Mouse (Mus musculus): ENCODE measurements at regions not wholly inside any gene's neighbourhood (a gene's known extent, or its start where the extent isn't known, plus 50 kb on each side); places are given as distances from the start of the nearest gene placed in this dataset.

DNA sequence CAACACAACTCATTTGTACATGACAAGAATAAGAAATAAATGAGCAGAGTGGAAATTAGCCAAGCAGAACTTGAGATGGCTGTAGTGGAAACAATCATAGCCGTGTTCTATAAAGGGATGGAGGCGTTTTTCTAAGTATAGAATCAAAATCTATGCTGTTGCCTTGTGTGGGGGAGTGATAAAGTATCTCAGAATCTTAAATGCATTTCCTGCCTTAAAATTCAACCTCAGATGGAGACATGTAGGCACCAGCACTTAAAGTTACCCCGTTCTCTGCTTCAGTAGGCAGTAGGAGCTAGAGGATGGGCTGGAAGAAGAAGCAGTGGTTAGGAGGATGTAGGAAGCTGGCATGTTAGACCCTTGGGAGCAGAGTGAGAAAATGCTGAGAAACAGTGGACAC, 386.7 kb downstream of the Ptprc start:
- Histone ChIP-seq H3K9me3 (replicated peaks) (no peaks in the 10 kb centered on the region), H3K4me3 (no peak overlapping the region), H3K4me1 (no peaks in the 10 kb centered on the region), H3K27me3 (ENCODE audit: low read depth, poor library complexity, severe bottlenecking) (no peaks in the 10 kb centered on the region), H3K27ac (replicated peaks) (no peak overlapping the region), H3K36me3 (no peaks in the 10 kb centered on the region)
- no peak for DNase-seq (ENCODE audit: low spot score)
- WGBS = 86% methylated on average over 3 of the region's 3 CpGs

DNA sequence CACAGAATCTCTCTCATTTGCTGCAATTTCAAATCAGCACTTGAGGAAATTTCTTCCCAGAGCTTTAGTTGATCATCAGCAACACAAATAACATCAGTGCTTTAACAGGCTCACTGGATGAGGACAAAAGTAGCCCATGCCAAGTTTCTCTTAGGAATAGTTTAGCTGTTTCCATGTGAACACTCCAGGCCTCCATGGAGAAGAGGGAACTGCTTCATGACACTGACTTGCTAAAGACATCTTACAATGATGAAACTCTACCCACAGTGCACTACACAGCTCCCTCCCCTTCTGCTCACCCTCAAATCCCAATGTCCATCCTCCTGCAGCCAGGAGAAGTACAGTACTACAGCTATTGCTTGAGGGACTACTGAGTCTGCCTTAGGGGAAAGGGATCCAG, 388.9 kb downstream of the Ptprc start:
- DNase-seq (ENCODE audit: low spot score) = no peak
- Histone ChIP-seq H3K36me3 (no peaks in the 10 kb centered on the region), H3K27ac (replicated peaks) (no peak overlapping the region)

DNA sequence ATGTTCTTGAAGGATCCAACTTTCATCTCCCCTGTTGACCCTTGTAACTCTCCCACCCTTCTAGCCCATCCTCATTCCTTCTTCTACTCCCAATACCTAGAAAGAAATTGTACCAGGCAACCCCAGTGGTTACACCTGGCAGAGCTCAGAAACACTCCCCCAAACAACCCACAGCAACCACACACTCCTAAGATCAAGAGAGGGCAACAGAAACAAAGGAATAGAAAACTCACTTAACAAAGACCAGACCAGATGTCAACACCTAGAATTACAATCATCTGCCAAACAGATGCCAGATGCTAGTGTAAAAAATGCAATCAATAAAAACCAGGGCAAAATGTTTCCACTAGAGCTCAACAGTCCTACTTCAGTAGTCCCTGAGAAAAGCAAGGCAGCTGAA, 400.9 kb downstream of the Ptprc start:
- Histone ChIP-seq H3K36me3 (no peaks in the 10 kb centered on the region), H3K27ac (replicated peaks) (no peak overlapping the region), H3K27me3 (ENCODE audit: low read depth, poor library complexity, severe bottlenecking) (no peaks in the 10 kb centered on the region), H3K9me3 (replicated peaks) (no peaks in the 10 kb centered on the region), H3K4me3 (no peak overlapping the region), H3K4me1 (no peaks in the 10 kb centered on the region)
- no peak for DNase-seq (ENCODE audit: low spot score)

More for the DNA sequence above, 388.9 kb downstream of the Ptprc start:
- no peaks in the 10 kb centered on the region for H3K9me3 ChIP-seq (replicated peaks)
- no peaks in the 10 kb centered on the region for H3K27me3 ChIP-seq (ENCODE audit: low read depth, poor library complexity, severe bottlenecking)
- no peak overlapping the region for H3K4me3 ChIP-seq
- H3K4me1 ChIP-seq = no peaks in the 10 kb centered on the region

DNA sequence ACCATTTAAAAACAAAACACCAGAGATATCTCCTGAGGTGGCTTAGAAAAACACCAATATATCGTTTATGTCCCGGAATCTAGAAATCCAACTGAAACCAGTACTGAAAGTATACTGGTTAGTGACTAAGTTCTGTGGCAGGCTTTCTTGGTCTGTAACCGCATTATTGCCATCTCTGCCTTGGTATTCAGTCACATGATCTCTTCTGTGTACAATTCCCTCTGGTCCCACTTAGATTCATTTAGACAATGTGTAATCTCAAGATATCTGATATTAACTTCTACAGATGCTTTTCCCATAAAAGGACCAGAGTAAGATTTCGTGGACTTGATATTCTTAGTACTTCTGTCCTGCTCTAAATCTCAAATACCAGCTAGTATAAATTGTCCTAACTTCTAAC, 414.7 kb downstream of the Ptprc start:
- Histone ChIP-seq H3K9me3 (replicated peaks) (no peaks in the 10 kb centered on the region), H3K27me3 (ENCODE audit: low read depth, poor library complexity, severe bottlenecking) (no peaks in the 10 kb centered on the region), H3K4me1 (no peaks in the 10 kb centered on the region), H3K4me3 (no peak overlapping the region), H3K27ac (replicated peaks) (no peak overlapping the region), H3K36me3 (no peaks in the 10 kb centered on the region)
- DNase-seq (ENCODE audit: low spot score) = no peak
- 93% methylated on average over 4 of the region's 4 CpGs for WGBS

DNA sequence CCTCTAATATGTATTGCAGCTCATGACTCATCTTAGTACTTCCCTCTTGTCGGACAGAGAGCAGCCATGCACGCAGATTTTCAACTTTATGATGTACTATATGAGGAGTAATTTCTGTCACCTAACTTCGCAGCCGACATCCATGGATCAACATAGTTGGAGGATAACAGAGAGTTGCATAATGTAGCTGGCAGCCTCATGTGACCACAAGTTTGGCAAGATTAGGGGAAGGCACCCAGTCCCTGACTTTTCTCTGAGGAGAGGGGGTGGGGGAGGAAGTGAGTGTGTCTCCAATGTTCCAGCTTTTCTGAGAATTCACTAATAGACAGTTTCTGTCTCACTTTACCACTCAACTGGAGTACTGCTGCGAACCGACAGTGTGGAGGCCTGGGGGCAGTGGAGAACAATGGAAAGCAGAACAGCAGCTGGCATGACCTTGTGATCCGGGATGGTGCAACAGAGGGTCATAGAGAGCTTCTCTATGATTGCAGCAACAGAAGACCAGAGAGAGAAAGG, 424.0 kb downstream of the Ptprc start:
- Histone ChIP-seq H3K36me3 (no peaks in the 10 kb centered on the region), H3K27me3 (ENCODE audit: low read depth, poor library complexity, severe bottlenecking) (no peaks in the 10 kb centered on the region), H3K27ac (replicated peaks) (no peak overlapping the region), H3K4me1 (no peaks in the 10 kb centered on the region), H3K4me3 (no peak overlapping the region), H3K9me3 (replicated peaks) (no peaks in the 10 kb centered on the region)
- WGBS = 86% methylated on average over 7 of the region's 7 CpGs
- DNase-seq (ENCODE audit: low spot score) = no peak

DNA sequence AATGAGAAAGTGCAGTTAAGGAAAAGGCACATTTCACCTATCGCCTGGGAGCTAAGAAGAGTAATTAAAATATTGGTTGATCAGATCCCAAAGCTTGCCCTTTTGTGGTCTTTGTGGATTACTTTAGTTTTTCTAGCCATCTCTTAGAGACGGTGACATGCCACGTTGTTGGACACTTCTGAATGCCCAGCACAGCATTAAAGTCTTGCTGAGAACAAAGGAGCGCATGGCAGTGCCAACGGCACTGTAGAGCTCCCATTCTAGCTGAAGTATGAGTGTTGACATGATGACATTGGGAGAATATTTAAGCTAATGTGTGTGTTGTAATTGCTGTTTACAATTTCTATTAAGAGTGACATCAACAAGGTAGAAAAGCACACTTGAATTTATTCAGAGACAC, 424.6 kb downstream of the Ptprc start:
- 87% methylated on average over 5 of the region's 5 CpGs for WGBS
- no peak for DNase-seq (ENCODE audit: low spot score)
- H3K4me3 ChIP-seq = no peak overlapping the region

DNA sequence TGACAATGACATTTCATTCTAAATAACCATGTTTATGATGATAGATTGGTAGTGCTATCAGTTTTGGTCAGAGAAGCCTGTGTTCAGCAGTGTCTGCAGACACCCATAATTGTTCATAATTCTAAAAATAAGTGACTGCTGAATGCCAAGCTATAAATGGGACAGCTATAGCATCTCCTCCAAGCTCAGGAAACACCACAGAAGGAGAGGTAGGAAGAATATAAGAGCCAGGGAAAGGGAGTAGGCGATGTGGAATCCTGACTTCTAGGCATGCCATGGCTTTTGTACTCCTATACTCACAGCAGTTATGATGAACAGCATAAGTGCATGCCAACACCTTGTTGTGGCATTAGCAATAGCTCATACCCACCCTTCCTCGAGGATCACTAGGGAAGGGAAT, 429.4 kb downstream of the Ptprc start:
- no peaks in the 10 kb centered on the region for H3K9me3 ChIP-seq (replicated peaks)
- no peaks in the 10 kb centered on the region for H3K4me1 ChIP-seq
- H3K4me3 ChIP-seq = no peak overlapping the region
- no peaks in the 10 kb centered on the region for H3K36me3 ChIP-seq
- H3K27ac ChIP-seq (replicated peaks) = no peak overlapping the region
- H3K27me3 ChIP-seq (ENCODE audit: low read depth, poor library complexity, severe bottlenecking) = no peaks in the 10 kb centered on the region
- 68% methylated on average over 2 of the region's 2 CpGs for WGBS
- DNase-seq (ENCODE audit: low spot score) = no peak

More for the DNA sequence above, 424.6 kb downstream of the Ptprc start:
- H3K27me3 ChIP-seq (ENCODE audit: low read depth, poor library complexity, severe bottlenecking) = no peaks in the 10 kb centered on the region
- H3K27ac ChIP-seq (replicated peaks) = no peak overlapping the region
- no peaks in the 10 kb centered on the region for H3K36me3 ChIP-seq
- H3K4me1 ChIP-seq = no peaks in the 10 kb centered on the region
- no peaks in the 10 kb centered on the region for H3K9me3 ChIP-seq (replicated peaks)

DNA sequence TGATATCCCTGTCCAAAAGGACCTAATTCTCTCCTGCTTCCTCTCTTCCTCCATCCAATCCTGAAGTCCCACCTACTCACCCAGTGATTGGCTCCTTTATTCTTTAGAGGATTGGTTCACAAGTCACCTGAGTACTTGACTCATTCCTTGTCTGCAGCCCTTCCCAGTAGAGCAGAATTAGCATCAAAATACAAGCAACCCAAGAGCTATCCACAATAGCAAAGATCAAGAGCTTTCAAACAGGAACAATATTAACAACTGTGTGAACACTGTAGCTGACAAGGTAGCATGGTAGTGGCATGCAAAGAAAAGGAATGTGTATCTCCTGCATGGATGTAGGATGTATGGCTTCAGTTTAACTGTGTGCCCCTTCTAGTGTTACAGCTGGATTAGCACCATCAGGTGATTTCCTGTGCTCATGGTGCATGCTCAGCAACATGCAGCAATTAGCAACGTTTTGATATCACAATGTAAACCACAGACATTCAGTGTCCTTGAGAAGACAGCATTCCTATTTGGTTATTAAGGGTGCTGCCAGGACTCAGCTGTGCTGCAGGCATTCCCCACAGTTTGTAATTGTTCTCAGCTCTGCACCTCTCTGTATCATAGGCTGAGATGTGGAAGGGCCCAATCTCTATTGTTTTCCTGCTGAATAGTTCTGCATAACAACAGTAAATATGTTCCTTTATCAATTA, 437.2 kb downstream of the Ptprc start:
- H3K27me3 ChIP-seq (ENCODE audit: low read depth, poor library complexity, severe bottlenecking) = no peaks in the 10 kb centered on the region
- no peak for DNase-seq (ENCODE audit: low spot score)
- WGBS = 29% methylated on average over 1 of the region's 1 CpGs
- H3K27ac ChIP-seq (replicated peaks) = no peak overlapping the region
- no peak overlapping the region for H3K4me3 ChIP-seq
- H3K9me3 ChIP-seq (replicated peaks) = no peaks in the 10 kb centered on the region
- H3K4me1 ChIP-seq = no peaks in the 10 kb centered on the region
- H3K36me3 ChIP-seq = no peaks in the 10 kb centered on the region

DNA sequence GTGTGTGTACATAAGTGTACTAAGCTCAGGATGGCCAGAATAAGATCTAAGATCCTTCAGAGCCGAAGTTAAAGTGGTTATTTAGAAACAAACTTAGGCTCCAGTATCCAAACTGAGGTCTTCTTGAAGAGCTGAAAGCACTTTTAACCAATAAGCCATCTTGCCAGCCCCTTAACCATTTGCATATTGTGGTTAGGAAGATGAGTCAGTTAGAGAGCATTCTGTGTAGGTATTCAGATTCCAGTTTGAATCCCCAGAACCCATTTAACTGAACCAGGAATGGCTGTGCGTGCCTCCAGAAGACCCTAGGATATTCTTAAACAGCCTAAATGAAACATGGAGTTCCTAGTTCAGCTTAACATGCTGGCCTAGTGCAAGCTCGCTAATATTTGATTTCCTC, 471.6 kb downstream of the Ptprc start:
- Histone ChIP-seq H3K4me3 (no peak overlapping the region), H3K4me1 (no peaks in the 10 kb centered on the region), H3K36me3 (no peaks in the 10 kb centered on the region), H3K27ac (replicated peaks) (no peak overlapping the region), H3K9me3 (replicated peaks) (no peaks in the 10 kb centered on the region), H3K27me3 (ENCODE audit: low read depth, poor library complexity, severe bottlenecking) (no peaks in the 10 kb centered on the region)
- WGBS = 87% methylated on average over 3 of the region's 3 CpGs
- no peak for DNase-seq (ENCODE audit: low spot score)

DNA sequence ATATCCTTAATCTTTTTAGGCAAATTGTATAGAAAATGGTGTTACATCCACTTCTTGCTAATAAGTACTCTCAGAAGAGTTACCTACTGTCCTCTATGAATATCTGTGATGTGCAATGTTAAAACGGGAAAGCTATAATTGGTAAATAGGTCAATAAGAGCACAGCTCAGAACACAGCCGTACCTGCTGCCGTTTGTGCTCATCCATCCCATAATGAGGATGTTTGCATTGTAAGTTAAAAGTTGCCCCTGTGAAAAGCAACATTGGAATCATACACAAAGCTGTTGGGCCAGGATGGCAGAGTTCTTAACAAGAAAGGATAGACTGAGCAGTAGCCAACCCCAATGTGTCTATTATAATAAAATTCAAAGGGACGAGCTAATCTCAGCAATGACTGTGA, 476.6 kb downstream of the Ptprc start:
- Histone ChIP-seq H3K9me3 (replicated peaks) (no peaks in the 10 kb centered on the region), H3K36me3 (no peaks in the 10 kb centered on the region), H3K4me1 (peaks cover 17% of the 10 kb centered on the region), H3K27me3 (ENCODE audit: low read depth, poor library complexity, severe bottlenecking) (no peaks in the 10 kb centered on the region), H3K4me3 (no peak overlapping the region), H3K27ac (replicated peaks) (no peak overlapping the region)
- DNase-seq (ENCODE audit: low spot score) = no peak
- WGBS = 96% methylated on average over 4 of the region's 4 CpGs

DNA sequence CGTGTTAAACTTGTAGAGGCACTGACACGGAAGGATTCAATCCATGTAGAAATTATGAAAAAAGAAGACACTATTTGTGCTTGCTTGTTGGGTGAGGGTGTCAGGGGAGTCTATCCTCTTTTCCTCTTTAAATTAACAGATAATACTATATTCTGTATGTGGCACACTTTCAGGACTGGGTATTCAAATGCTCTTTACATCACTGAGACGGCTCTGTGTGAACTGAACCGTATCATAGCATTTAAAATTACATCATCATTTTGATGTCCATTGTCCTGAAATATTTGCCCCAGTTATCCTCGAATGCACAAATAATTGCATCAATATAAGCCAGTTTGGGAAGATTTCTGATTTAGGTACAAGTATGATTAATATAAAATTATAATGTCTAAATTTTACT, 478.2 kb downstream of the Ptprc start:
- no peak overlapping the region for H3K4me3 ChIP-seq
- no peak for DNase-seq (ENCODE audit: low spot score)
- no peaks in the 10 kb centered on the region for H3K27me3 ChIP-seq (ENCODE audit: low read depth, poor library complexity, severe bottlenecking)
- peaks cover 17% of the 10 kb centered on the region for H3K4me1 ChIP-seq
- H3K27ac ChIP-seq (replicated peaks) = peak overlapping the region; percentile 46; the same call in 1 of the 2 replicates
- H3K36me3 ChIP-seq = no peaks in the 10 kb centered on the region
- WGBS = 85% methylated on average over 5 of the region's 5 CpGs
- no peaks in the 10 kb centered on the region for H3K9me3 ChIP-seq (replicated peaks)

DNA sequence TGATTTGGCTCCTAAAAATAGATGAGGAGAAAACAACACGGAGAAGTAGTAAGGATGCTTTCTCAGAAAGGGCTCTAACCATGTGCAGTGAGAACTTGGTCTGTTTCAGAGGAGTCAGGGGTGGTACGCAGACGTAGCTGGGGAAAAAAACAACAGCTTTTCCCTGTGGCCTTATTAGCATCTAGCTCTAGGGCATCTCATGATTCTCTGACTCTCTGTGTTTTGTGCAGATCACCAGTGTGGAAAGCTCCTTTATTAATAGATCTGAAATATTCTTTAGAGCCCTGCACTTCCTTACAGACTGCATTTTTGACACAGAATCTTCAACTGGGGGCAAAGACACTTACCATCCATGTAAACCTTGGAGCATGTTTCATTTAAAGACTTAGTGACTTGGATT, 478.7 kb downstream of the Ptprc start:
- Histone ChIP-seq H3K27me3 (ENCODE audit: low read depth, poor library complexity, severe bottlenecking) (no peaks in the 10 kb centered on the region), H3K36me3 (no peaks in the 10 kb centered on the region), H3K27ac (replicated peaks) (peak overlapping the region; percentile 46), H3K4me1 (peaks cover 17% of the 10 kb centered on the region), H3K4me3 (no peak overlapping the region), H3K9me3 (replicated peaks) (no peaks in the 10 kb centered on the region)
- no peak for DNase-seq (ENCODE audit: low spot score)
- WGBS = 59% methylated on average over 3 of the region's 3 CpGs

DNA sequence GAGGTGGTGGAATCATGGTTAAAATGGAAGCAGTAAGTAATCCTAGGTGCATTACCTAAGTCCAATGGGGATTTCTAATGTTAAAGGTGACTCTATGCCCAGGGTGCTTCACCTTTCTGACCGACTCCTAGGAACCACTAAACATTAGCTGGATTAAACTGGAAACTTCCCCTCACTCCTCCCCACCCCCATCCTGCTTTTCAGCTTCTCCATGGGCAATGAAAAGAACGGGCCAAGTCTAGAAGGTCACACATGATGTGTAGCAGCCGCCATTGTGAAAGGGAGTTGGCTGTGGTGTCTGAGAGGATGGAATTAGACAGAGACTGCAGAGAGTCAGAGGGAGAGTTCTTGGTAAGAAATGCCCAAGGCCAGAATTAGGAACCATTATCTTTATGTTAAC, 479.8 kb downstream of the Ptprc start:
- no peaks in the 10 kb centered on the region for H3K27me3 ChIP-seq (ENCODE audit: low read depth, poor library complexity, severe bottlenecking)
- H3K36me3 ChIP-seq = no peaks in the 10 kb centered on the region
- H3K4me1 ChIP-seq = peaks cover 17% of the 10 kb centered on the region
- H3K9me3 ChIP-seq (replicated peaks) = no peaks in the 10 kb centered on the region
- no peak for DNase-seq (ENCODE audit: low spot score)
- no peak overlapping the region for H3K4me3 ChIP-seq
- WGBS = 68% methylated on average over 3 of the region's 3 CpGs
- H3K27ac ChIP-seq (replicated peaks) = no peak overlapping the region

DNA sequence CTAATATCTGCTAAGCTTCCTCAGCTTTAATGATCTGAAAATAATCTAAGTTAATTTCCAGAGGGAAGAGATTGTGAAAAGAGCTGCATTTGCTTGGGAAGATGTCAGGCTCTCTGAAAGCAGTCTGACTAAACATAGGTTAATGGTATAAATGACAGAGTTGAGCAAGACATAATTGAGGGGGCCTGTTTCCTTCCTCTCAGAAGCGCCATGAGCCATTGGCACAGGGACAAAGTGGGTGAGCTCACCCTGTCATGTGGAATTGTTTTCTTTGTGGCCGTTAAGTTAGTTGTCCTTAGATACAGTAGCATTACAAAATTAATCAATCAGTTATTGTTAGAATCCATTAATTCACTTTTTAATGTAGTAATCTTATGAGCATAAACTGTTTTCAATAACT, 483.0 kb downstream of the Ptprc start:
- H3K36me3 ChIP-seq = no peaks in the 10 kb centered on the region
- no peaks in the 10 kb centered on the region for H3K9me3 ChIP-seq (replicated peaks)
- WGBS = 80% methylated on average over 2 of the region's 2 CpGs
- H3K27ac ChIP-seq (replicated peaks) = no peak overlapping the region
- H3K27me3 ChIP-seq (ENCODE audit: low read depth, poor library complexity, severe bottlenecking) = no peaks in the 10 kb centered on the region
- H3K4me1 ChIP-seq = peaks cover 17% of the 10 kb centered on the region
- no peak overlapping the region for H3K4me3 ChIP-seq
- no peak for DNase-seq (ENCODE audit: low spot score)

Measured in midbrain, embryonic 10.5 days (tissue).